Mouse (Mus musculus): Measurements from ENCODE around the gene Cdsn. TPM values are rescaled to one million over a fixed set of nuclear protein-coding genes. Genes with fewer than 3 reads are reported as not detected.

The Cdsn gene
- total RNA-seq, 1 experiment = 1.1 TPM

DNA sequence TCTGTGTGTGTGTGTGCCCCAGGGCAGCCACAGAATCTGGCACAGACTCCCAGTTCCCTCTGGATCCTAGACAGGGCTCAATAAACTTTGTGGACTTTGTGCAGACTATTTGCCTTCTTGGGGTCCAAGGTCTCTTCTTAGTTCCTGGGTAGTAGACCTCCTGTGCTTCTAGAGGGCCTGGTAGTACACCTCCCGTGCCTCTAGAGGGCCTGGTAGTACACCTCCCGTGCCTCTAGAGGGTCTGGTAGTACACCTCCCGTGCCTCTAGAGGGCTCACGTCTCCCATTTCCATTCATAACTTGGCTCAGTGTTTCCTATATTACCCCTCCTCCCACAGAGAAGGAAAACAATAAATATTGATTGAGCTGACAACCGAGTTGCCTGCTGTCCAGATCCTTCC lies 4.9 kb downstream of the Cdsn start:
- Histone ChIP-seq H3K9me3 (ENCODE audit: control insufficient read depth, insufficient read depth, low read depth, low read length) (no peaks in the 10 kb centered on the region), H3K4me1 (ENCODE audit: control insufficient read depth in 2 of 2, insufficient read depth in 2 of 2, low read length in 2 of 2, poor library complexity in 1 of 2) (peaks cover 0 to 21% of the 10 kb centered on the region in 2 experiments; a peak in 1 of 4 replicates), H3K9ac (ENCODE audit: insufficient read depth, low read depth, low read length, poor library complexity, severe bottlenecking) (no peak overlapping the region), H3K4me3 (ENCODE audit: insufficient read depth in 1 of 2, low read depth in 1 of 2, low read length in 2 of 2, poor library complexity in 1 of 2, severe bottlenecking in 1 of 2) (no peak overlapping the region), H3K27ac (ENCODE audit: insufficient read depth, low read depth, low read length, poor library complexity, severe bottlenecking) (no peak overlapping the region), H3K36me3 (ENCODE audit: control insufficient read depth, insufficient read depth, low read length, poor library complexity, severe bottlenecking) (no peaks in the 10 kb centered on the region)
- no peak for TF ChIP-seq MAFK (IDR thresholded peaks at IDR 0.05; ENCODE audit: insufficient read depth, low read depth, low read length)
- peak; percentile 89 for TF ChIP-seq ZNF384 (IDR thresholded peaks at IDR 0.05; ENCODE audit: low read depth, low read length)
- in situ Hi-C loops (cut with MboI; ENCODE audit: low sequenced_read_pairs in 2 of 2, unreplicated experiment in 2 of 2) = no loop called here
- DNase-seq (ENCODE audit: low read depth, low spot score) = no peak

DNA sequence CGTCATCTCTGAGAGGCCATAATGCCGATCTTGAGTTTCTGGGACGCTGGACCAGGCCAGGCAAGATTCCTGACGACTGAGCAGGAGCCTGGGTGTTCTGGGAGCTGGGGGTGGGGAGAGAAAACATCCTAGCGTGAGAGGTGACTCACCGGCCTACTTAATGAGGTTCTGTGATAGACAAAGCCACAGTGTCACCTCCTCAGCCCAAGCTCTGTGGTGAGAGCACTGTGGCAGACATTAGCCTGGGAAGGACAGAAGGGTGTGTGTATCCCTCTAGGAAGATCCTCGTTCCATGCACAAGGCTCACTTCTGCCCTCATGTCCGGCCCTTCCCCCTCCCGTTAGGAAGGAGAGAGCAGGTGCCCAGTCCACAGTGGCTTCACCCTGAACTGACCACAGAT lies 5.4 kb downstream of the Cdsn start:
- TF ChIP-seq HCFC1 (IDR thresholded peaks at IDR 0.05; ENCODE audit: borderline replicate concordance, insufficient read depth, low read length) (no peak), MAFK (IDR thresholded peaks at IDR 0.05; ENCODE audit: insufficient read depth, low read depth, low read length) (no peak), CHD2 (IDR thresholded peaks at IDR 0.05; ENCODE audit: low read depth, low read length) (no peak), ZNF384 (IDR thresholded peaks at IDR 0.05; ENCODE audit: low read depth, low read length) (no peak), ZC3H11A (IDR thresholded peaks at IDR 0.05; ENCODE audit: borderline replicate concordance, low read depth, low read length) (no peak)
- Histone ChIP-seq H3K36me3 (ENCODE audit: control insufficient read depth, insufficient read depth, low read length, poor library complexity, severe bottlenecking) (no peaks in the 10 kb centered on the region), H3K4me1 (ENCODE audit: control insufficient read depth in 2 of 2, insufficient read depth in 2 of 2, low read length in 2 of 2, poor library complexity in 1 of 2) (peaks cover 0 to 21% of the 10 kb centered on the region in 2 experiments; a peak in 1 of 4 replicates), H3K9me3 (ENCODE audit: control insufficient read depth, insufficient read depth, low read depth, low read length) (no peaks in the 10 kb centered on the region), H3K9ac (ENCODE audit: insufficient read depth, low read depth, low read length, poor library complexity, severe bottlenecking) (no peak overlapping the region), H3K4me3 (ENCODE audit: insufficient read depth in 1 of 2, low read depth in 1 of 2, low read length in 2 of 2, poor library complexity in 1 of 2, severe bottlenecking in 1 of 2) (no peak overlapping the region), H3K27ac (ENCODE audit: insufficient read depth, low read depth, low read length, poor library complexity, severe bottlenecking) (no peak overlapping the region)
- no peak for DNase-seq (ENCODE audit: low read depth, low spot score)
- in situ Hi-C loops (cut with MboI; ENCODE audit: low sequenced_read_pairs in 2 of 2, unreplicated experiment in 2 of 2) = no loop called here

DNA sequence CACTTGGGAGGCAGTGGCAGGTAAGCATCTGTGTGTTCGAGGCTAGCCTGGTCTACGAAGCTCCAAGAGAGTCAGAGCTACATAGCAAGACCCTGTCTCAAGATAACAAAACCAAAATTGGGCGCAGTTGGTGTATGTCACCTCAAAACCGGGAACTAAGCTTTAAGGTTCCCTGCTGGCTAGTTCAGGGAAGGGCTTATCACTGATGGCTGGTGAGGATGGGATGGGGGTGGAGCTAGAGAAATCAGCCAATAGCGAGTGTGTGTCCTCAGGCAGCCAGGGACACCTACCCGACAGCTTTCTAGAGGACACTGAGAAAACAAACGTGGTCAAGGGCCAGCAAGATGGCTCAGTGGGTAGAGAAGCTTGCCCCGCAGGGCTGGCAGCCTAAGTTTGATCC lies 6.3 kb downstream of the Cdsn start:
- no peak for DNase-seq (ENCODE audit: low read depth, low spot score)
- TF ChIP-seq ZC3H11A (IDR thresholded peaks at IDR 0.05; ENCODE audit: borderline replicate concordance, low read depth, low read length) = no peak
- no peak for TF ChIP-seq HCFC1 (IDR thresholded peaks at IDR 0.05; ENCODE audit: borderline replicate concordance, insufficient read depth, low read length)
- no peak for TF ChIP-seq CHD2 (IDR thresholded peaks at IDR 0.05; ENCODE audit: low read depth, low read length)
- TF ChIP-seq ZNF384 (IDR thresholded peaks at IDR 0.05; ENCODE audit: low read depth, low read length) = no peak
- no peak for TF ChIP-seq MAFK (IDR thresholded peaks at IDR 0.05; ENCODE audit: insufficient read depth, low read depth, low read length)
- Histone ChIP-seq H3K27ac (ENCODE audit: insufficient read depth, low read depth, low read length, poor library complexity, severe bottlenecking) (no peak overlapping the region), H3K9ac (ENCODE audit: insufficient read depth, low read depth, low read length, poor library complexity, severe bottlenecking) (no peak overlapping the region), H3K4me3 (ENCODE audit: insufficient read depth in 1 of 2, low read depth in 1 of 2, low read length in 2 of 2, poor library complexity in 1 of 2, severe bottlenecking in 1 of 2) (no peak overlapping the region), H3K36me3 (ENCODE audit: control insufficient read depth, insufficient read depth, low read length, poor library complexity, severe bottlenecking) (no peaks in the 10 kb centered on the region), H3K4me1 (ENCODE audit: control insufficient read depth in 2 of 2, insufficient read depth in 2 of 2, low read length in 2 of 2, poor library complexity in 1 of 2) (peaks cover 0 to 21% of the 10 kb centered on the region in 2 experiments; a peak in 1 of 4 replicates), H3K9me3 (ENCODE audit: control insufficient read depth, insufficient read depth, low read depth, low read length) (no peaks in the 10 kb centered on the region)
- in situ Hi-C loops (cut with MboI; ENCODE audit: low sequenced_read_pairs in 2 of 2, unreplicated experiment in 2 of 2) = no loop called here

DNA sequence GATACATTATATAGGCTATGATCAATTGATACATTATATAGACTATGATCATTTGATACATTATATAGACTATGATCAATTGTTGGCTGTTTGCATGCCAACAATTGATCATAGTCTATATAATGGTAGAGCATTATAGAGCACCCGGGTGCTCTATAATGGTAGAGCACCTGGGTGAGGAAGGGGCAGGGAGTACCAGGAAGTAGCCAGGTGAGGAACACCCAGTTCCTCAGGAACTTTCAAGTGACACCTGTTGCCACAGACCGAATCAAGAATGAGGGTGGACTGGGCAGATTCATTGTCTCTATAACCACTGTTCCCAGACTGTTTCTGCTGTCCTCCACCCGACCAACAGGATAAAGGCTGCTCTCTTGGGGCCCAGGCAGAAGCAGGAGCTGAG lies 15.2 kb downstream of the Cdsn start, which contains the start of gene 2300002M23Rik:
Gene 2300002M23Rik, plus strand, starts transcription at position 301 of the 400 bp plus-strand sequence.
- H3K4me3 ChIP-seq (ENCODE audit: insufficient read depth in 1 of 2, low read depth in 1 of 2, low read length in 2 of 2, poor library complexity in 1 of 2, severe bottlenecking in 1 of 2) = peak within 1 kb of the TSS in 1 of 2 experiments; percentile 9; a peak in 1 of 4 replicates

DNA sequence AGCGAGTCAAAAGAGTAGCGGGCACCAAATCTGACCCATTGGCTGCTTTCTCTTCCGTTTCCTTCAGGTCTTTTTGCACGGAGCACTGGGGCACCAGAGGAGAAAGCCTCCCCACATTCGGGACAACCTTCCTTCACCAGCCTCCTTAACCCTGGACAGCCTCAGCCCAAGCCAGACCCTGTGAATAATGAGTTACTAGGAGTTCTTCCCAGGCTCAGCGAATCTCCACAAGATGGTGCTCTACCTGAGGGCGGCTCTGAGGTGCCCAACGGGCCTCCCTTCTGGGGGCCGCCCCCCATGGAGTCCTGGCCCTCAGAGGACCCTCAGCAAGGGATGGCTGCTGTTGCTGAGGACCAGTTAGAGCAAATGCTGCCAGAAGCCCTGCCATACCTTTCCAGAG lies 15.8 kb downstream of the Cdsn start:
- no peak overlapping the region for H3K27ac ChIP-seq (ENCODE audit: insufficient read depth, low read depth, low read length, poor library complexity, severe bottlenecking)
- no peak for TF ChIP-seq HCFC1 (IDR thresholded peaks at IDR 0.05; ENCODE audit: borderline replicate concordance, insufficient read depth, low read length)
- TF ChIP-seq CHD2 (IDR thresholded peaks at IDR 0.05; ENCODE audit: low read depth, low read length) = no peak
- TF ChIP-seq MAFK (IDR thresholded peaks at IDR 0.05; ENCODE audit: insufficient read depth, low read depth, low read length) = no peak
- TF ChIP-seq ZC3H11A (IDR thresholded peaks at IDR 0.05; ENCODE audit: borderline replicate concordance, low read depth, low read length) = no peak
- TF ChIP-seq ZNF384 (IDR thresholded peaks at IDR 0.05; ENCODE audit: low read depth, low read length) = no peak
- in situ Hi-C loops (cut with MboI; ENCODE audit: low sequenced_read_pairs in 2 of 2, unreplicated experiment in 2 of 2) = no loop called here
- no peak overlapping the region; a peak in 1 of 4 replicates for H3K4me3 ChIP-seq (ENCODE audit: insufficient read depth in 1 of 2, low read depth in 1 of 2, low read length in 2 of 2, poor library complexity in 1 of 2, severe bottlenecking in 1 of 2)
- H3K36me3 ChIP-seq (ENCODE audit: control insufficient read depth, insufficient read depth, low read length, poor library complexity, severe bottlenecking) = no peaks in the 10 kb centered on the region
- H3K9me3 ChIP-seq (ENCODE audit: control insufficient read depth, insufficient read depth, low read depth, low read length) = no peaks in the 10 kb centered on the region
- H3K4me1 ChIP-seq (ENCODE audit: control insufficient read depth in 2 of 2, insufficient read depth in 2 of 2, low read length in 2 of 2, poor library complexity in 1 of 2) = peaks cover 0 to 10% of the 10 kb centered on the region in 2 experiments; a peak in 1 of 4 replicates
- no peak for DNase-seq (ENCODE audit: low read depth, low spot score)
- no peak overlapping the region for H3K9ac ChIP-seq (ENCODE audit: insufficient read depth, low read depth, low read length, poor library complexity, severe bottlenecking)

More for the DNA sequence above, 15.2 kb downstream of the Cdsn start, which contains the start of gene 2300002M23Rik:
- DNase-seq (ENCODE audit: low read depth, low spot score) = no peak
- no peak for TF ChIP-seq HCFC1 (IDR thresholded peaks at IDR 0.05; ENCODE audit: borderline replicate concordance, insufficient read depth, low read length)
- TF ChIP-seq ZNF384 (IDR thresholded peaks at IDR 0.05; ENCODE audit: low read depth, low read length) = no peak
- no peak for TF ChIP-seq CHD2 (IDR thresholded peaks at IDR 0.05; ENCODE audit: low read depth, low read length)
- TF ChIP-seq MAFK (IDR thresholded peaks at IDR 0.05; ENCODE audit: insufficient read depth, low read depth, low read length) = no peak
- TF ChIP-seq ZC3H11A (IDR thresholded peaks at IDR 0.05; ENCODE audit: borderline replicate concordance, low read depth, low read length) = no peak
- no peaks in the 10 kb centered on the region for H3K9me3 ChIP-seq (ENCODE audit: control insufficient read depth, insufficient read depth, low read depth, low read length)
- peaks cover 0 to 10% of the 10 kb centered on the region in 2 experiments; a peak in 1 of 4 replicates for H3K4me1 ChIP-seq (ENCODE audit: control insufficient read depth in 2 of 2, insufficient read depth in 2 of 2, low read length in 2 of 2, poor library complexity in 1 of 2)
- no peak within 1 kb of the TSS for H3K9ac ChIP-seq (ENCODE audit: insufficient read depth, low read depth, low read length, poor library complexity, severe bottlenecking)
- in situ Hi-C loops (cut with MboI; ENCODE audit: low sequenced_read_pairs in 2 of 2, unreplicated experiment in 2 of 2) = no loop called here
- H3K36me3 ChIP-seq (ENCODE audit: control insufficient read depth, insufficient read depth, low read length, poor library complexity, severe bottlenecking) = no peaks in the 10 kb centered on the region
- H3K27ac ChIP-seq (ENCODE audit: insufficient read depth, low read depth, low read length, poor library complexity, severe bottlenecking) = no peak within 1 kb of the TSS
